Mouse (Mus musculus) heart, postnatal 0 days (tissue): Measurements from ENCODE around the gene Rita1.

ENCODE experiments used
- CTCF ChIP-seq: IDR thresholded peaks from 2 replicates; pipeline ENCODE4 v1.5.1; 2016; ENCODE audit warnings: antibody characterized with exemption, control low read depth, low read depth
- EP300 ChIP-seq: IDR thresholded peaks from 2 replicates; pipeline ENCODE4 v1.6.1; 2016; ENCODE audit warnings: antibody characterized with exemption, low read depth

DNA sequence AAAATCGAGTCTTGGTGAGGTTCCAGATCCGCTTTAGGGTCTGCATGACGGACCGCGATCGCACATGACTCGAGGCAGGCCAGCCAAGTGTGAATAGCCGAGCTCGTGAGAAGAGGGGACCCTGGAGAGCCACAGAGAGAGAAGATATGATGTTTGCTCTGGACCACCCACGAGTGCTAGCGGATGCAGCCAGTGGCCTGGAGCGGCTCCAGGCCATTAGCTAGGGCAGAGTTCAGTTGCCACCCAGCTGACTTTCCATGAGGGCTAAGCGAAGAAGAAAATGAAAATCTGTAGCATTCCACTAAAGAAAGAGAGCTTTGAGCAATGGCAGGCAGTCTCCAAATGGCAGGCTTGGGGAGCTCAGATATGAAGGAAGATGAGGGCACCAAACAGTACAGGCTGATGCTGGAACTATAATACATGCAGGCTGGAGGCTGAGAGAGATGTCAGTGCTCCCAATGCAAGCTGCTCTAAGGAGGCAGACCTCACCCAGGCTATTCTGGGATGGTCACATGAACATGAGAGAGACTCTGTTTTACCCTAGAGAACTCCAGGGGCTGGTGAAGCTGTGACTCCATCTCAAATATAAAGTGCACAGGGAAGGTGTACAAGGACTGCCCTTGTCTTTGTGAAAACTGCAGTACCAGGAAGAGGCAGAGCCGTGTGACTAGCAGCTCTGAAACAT lies 41.2 kb downstream of the Rita1 start:
- TF ChIP-seq CTCF = no peak
- no peak for TF ChIP-seq EP300
